Mouse (Mus musculus) midbrain, embryonic 13.5 days (tissue): ENCODE results near the gene Specc1l. TPM values are rescaled to one million over a fixed set of nuclear protein-coding genes. Genes with fewer than 3 reads are reported as not detected.

Source experiments
- ATAC-seq: fragments of 200-750 bp; cut with Nextera tagmentation; 2 replicates; pipeline ENCODE4 v1.8.0; 2017; ENCODE audit warnings: mild to moderate bottlenecking, moderate TSS enrichment, moderate library complexity
- H3K27ac ChIP-seq: fragments of 300-500 bp; sonication (generic); 2 replicates; pipeline ENCODE4 v1.5.1; 2015; ENCODE audit warnings: inconsistent platforms, mild to moderate bottlenecking, moderate library complexity
- H3K27me3 ChIP-seq: fragments of 300-500 bp; sonication (generic); 2 replicates; pipeline ENCODE4 v1.6.1; 2015; ENCODE audit warnings: mild to moderate bottlenecking, inconsistent platforms
- H3K36me3 ChIP-seq: fragments of 300-500 bp; sonication (generic); 2 replicates; pipeline ENCODE4 v1.6.1; 2015; ENCODE audit warnings: mild to moderate bottlenecking, inconsistent platforms
- H3K4me1 ChIP-seq: fragments of 300-500 bp; sonication (generic); replicated peaks from 2 replicates; pipeline ENCODE4 v1.6.1; 2015; ENCODE audit warnings: inconsistent platforms
- H3K4me2 ChIP-seq: fragments of 300-500 bp; sonication (generic); replicated peaks from 2 replicates; pipeline ENCODE4 v1.6.1; 2015; ENCODE audit warnings: moderate library complexity, mild to moderate bottlenecking, inconsistent platforms
- H3K4me3 ChIP-seq: fragments of 300-500 bp; sonication (generic); replicated peaks from 2 replicates; pipeline ENCODE4 v1.5.1; 2015; ENCODE audit warnings: mild to moderate bottlenecking, inconsistent platforms
- H3K9ac ChIP-seq: fragments of 300-500 bp; sonication (generic); replicated peaks from 2 replicates; pipeline ENCODE4 v1.6.1; 2015; ENCODE audit warnings: mild to moderate bottlenecking, inconsistent platforms
- H3K9me3 ChIP-seq: fragments of 300-500 bp; sonication (generic); 2 replicates; pipeline ENCODE4 v1.6.1; 2016; ENCODE audit warnings: mild to moderate bottlenecking, inconsistent platforms
- WGBS: fragments of 180-500 bp; shearing (Covaris S2); methylation state at CpG from one replicate; pipeline ENCODE4 v1.1.7; 2015; 5-methylcytosine and 5-hydroxymethylcytosine counted together
- polyA plus RNA-seq: library from polyadenylated mRNA; unstranded; fragments of >200 nt; fragmentation: Nextera tagmentation; extraction: Ambion mirVana; gene quantifications from 2 replicates; pipeline ENCODE4 v1.2.1, GENCODE M21; 2015

Gene Specc1l
- polyA plus RNA-seq, 1 experiment from 2014 or later: 38.7 TPM

DNA sequence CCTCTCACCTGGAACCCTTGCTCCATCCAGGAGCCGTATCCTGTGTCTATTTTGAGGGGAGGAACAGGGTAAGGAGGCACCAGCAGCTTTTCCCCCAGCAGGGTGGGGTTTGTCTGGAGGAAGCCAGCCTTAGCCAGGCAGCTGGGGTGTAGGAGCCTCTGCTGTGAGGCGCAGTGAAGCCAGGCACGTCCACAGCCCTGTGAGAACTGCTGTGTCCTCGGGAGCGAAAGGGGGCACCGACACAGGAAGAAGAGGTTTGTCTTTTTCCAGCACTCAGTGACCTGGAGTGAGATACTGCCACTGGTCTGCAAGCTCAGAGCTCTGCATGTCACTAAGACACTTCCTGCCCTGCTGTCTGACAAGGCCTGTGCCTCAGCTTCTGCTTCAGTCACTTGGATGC lies 92.5 kb downstream of the Specc1l start:
- H3K9ac ChIP-seq: no peak overlapping the region
- peaks cover 66% of the 10 kb centered on the region for H3K36me3 ChIP-seq
- no peak overlapping the region for H3K4me2 ChIP-seq
- H3K4me3 ChIP-seq: no peak overlapping the region
- H3K9me3 ChIP-seq: no peaks in the 10 kb centered on the region
- peak overlapping the region; percentile 14; the same call in 1 of the 2 replicates for H3K27ac ChIP-seq
- 0 out of 2 replicates have a peak, but pooled peaks cover 2% of the 10 kb centered on the region for H3K4me1 ChIP-seq
- WGBS: 68% methylated on average over 6 of the region's 6 CpGs
- no peak for ATAC-seq
- no peaks in the 10 kb centered on the region for H3K27me3 ChIP-seq

DNA sequence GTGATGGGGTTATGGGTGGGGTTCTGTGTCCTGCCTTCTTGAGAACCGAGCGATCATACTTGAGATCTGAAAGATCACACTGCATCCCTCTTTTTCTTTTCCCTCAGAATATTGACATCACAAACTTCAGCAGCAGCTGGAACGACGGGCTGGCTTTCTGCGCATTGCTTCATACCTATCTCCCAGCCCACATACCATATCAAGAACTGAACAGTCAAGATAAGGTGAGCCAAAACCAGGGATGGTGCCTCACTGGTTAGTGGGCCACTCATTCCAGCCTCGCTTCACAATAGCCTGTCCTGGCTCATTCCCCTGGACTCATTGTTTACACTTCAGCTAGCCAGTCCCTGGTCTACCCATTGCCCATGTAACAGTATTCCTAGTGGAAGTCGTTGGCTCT lies 95.3 kb downstream of the Specc1l start:
- Histone ChIP-seq H3K27ac (no peak overlapping the region), H3K9me3 (no peaks in the 10 kb centered on the region), H3K36me3 (peaks cover 75% of the 10 kb centered on the region), H3K9ac (no peak overlapping the region), H3K4me2 (no peak overlapping the region), H3K4me3 (no peak overlapping the region), H3K27me3 (no peaks in the 10 kb centered on the region), H3K4me1 (0 out of 2 replicates have a peak, but pooled peaks cover 2% of the 10 kb centered on the region)
- WGBS: 98% methylated on average over 7 of the region's 7 CpGs
- no peak for ATAC-seq

DNA sequence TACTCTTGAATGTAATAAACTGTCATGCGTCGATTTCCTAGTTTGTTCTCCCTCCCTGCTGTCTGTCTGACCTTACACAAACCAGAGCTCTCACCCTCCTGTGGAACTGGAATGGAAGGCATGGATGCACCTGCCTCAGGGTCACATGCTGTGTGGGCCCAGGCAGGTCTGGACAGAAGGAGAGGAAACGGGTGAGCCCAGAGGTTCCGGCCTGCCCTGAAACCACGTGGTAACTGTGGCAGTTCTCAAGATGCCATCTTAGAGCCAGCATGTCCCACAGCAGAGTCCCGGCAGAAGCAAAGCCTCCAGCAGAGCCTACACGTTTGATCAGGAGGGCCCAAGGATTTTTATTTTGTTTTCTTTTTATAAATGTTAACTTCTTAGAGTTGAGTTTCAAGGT lies 100.5 kb downstream of the Specc1l start:
- Histone ChIP-seq H3K9ac (no peak overlapping the region), H3K4me3 (no peak overlapping the region), H3K4me2 (no peak overlapping the region), H3K27ac (no peak overlapping the region), H3K27me3 (peaks cover 17% of the 10 kb centered on the region), H3K9me3 (no peaks in the 10 kb centered on the region), H3K4me1 (peaks cover 9% of the 10 kb centered on the region; the same call in 1 of the 2 replicates), H3K36me3 (peaks cover 61% of the 10 kb centered on the region)
- ATAC-seq: no peak
- 84% methylated on average over 7 of the region's 7 CpGs for WGBS

DNA sequence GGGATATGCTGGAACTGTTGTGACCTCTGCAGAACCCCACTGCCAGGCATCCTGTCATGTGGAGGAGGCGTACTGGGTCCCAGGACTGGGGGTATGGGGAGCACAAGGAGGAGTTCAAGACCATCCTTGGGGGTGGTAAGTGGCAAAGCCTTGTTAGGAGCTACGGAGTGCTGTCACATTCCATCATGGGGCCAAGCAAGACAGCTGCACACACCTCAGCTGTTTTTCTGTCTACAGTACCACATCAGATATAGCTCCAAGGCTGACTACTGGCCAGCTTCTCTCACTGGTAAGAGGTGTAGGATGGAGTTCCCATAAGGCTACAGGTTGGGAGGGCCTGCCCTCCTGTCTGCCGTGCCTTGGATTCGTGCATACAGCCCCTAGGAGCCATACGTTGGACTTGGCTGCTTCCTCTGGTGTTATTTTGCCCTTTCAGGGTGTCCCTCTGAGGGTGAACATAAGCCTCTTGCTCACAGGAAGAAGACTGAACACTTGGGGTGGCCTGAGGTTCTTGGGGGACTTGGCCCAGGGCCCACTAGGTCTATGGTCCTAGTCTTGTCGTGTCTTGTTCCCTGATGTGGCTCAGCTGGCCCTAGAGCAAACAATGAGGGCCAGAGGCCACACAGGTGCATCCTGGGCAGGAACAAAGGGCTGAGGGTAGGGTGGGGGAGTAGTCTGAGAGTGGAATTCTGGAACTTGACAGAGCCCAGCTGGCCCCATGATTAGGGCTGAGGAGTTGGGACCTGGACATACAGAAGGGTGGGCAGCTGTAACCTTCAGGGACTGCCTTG lies 102.5 kb downstream of the Specc1l start:
- H3K27me3 ChIP-seq: peaks cover 37% of the 10 kb centered on the region
- ATAC-seq: 0 out of 2 replicates have a peak, but pooled peaks have one; percentile 10
- H3K4me3 ChIP-seq: no peak overlapping the region
- no peaks in the 10 kb centered on the region for H3K9me3 ChIP-seq
- H3K4me1 ChIP-seq: peaks cover 11% of the 10 kb centered on the region; the same call in 1 of the 2 replicates
- H3K9ac ChIP-seq: no peak overlapping the region
- H3K36me3 ChIP-seq: peaks cover 41% of the 10 kb centered on the region
- WGBS: 77% methylated on average over 6 of the region's 6 CpGs
- no peak overlapping the region for H3K4me2 ChIP-seq
- H3K27ac ChIP-seq: no peak overlapping the region

DNA sequence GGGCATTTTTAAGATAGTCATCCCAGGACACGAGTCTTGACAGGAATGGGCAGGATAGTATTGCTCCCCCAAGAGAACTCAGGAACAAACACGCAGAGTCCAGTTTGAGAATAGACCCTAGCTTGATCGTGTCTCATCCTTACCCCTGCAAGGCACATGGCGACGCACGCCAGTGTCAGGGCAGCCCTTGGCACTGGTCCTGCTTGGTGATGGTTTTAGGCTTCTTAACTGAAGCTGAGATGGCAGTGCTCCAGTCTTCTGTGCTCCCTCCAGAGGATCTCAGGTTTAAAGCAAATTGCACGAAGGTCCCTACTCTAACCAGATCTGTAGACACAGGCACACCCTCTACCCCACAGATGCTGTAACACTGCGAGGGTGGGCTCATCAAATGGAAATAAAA lies 103.9 kb downstream of the Specc1l start:
- Histone ChIP-seq H3K4me2 (no peak overlapping the region), H3K9me3 (no peaks in the 10 kb centered on the region), H3K4me3 (no peak overlapping the region), H3K27ac (no peak overlapping the region), H3K27me3 (peaks cover 42% of the 10 kb centered on the region), H3K9ac (no peak overlapping the region), H3K36me3 (peaks cover 27% of the 10 kb centered on the region), H3K4me1 (peaks cover 11% of the 10 kb centered on the region; the same call in 1 of the 2 replicates)
- WGBS: 82% methylated on average over 8 of the region's 8 CpGs
- ATAC-seq: no peak

DNA sequence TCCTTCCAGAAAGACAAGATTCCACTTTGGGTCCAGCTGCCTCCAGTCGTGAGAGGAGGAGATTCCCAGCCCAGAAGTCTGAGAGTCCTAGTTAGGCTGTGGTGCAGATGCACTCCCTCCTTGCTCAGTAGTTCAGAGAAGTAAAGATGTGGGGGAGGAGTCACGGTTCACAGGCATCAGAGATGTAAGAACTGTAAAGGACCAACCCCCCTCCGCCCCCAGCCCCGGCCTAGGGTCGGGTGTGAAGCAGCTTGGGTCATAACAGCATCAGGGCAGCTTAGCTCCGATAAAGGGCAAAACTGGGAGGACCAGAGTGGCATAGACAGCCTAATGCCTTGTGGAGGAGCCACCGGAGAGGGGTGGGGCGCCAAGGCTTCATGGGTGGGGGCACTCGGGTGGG lies 104.6 kb downstream of the Specc1l start:
- 9% methylated on average over 9 of the region's 9 CpGs for WGBS
- H3K27me3 ChIP-seq: peaks cover 42% of the 10 kb centered on the region
- no peaks in the 10 kb centered on the region for H3K9me3 ChIP-seq
- H3K36me3 ChIP-seq: peaks cover 20% of the 10 kb centered on the region
- H3K4me2 ChIP-seq: peak overlapping the region; percentile 52
- H3K4me3 ChIP-seq: peak overlapping the region; percentile 36
- H3K9ac ChIP-seq: peak overlapping the region; percentile 47
- H3K4me1 ChIP-seq: peaks cover 11% of the 10 kb centered on the region; the same call in 1 of the 2 replicates
- ATAC-seq: peak; percentile 63
- no peak overlapping the region for H3K27ac ChIP-seq

DNA sequence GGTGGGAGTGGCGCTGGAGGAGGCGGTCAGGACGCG lies 104.8 kb downstream of the Specc1l start, which contains the start of gene Adora2a:
TSS of gene Adora2a (plus strand) at position 6 of the 36 bp plus-strand sequence.
- peak within 1 kb of the TSS; percentile 47 for H3K9ac ChIP-seq
- 0% methylated on average over 4 of the region's 4 CpGs for WGBS
- peaks cover 42% of the 10 kb centered on the region for H3K27me3 ChIP-seq

DNA sequence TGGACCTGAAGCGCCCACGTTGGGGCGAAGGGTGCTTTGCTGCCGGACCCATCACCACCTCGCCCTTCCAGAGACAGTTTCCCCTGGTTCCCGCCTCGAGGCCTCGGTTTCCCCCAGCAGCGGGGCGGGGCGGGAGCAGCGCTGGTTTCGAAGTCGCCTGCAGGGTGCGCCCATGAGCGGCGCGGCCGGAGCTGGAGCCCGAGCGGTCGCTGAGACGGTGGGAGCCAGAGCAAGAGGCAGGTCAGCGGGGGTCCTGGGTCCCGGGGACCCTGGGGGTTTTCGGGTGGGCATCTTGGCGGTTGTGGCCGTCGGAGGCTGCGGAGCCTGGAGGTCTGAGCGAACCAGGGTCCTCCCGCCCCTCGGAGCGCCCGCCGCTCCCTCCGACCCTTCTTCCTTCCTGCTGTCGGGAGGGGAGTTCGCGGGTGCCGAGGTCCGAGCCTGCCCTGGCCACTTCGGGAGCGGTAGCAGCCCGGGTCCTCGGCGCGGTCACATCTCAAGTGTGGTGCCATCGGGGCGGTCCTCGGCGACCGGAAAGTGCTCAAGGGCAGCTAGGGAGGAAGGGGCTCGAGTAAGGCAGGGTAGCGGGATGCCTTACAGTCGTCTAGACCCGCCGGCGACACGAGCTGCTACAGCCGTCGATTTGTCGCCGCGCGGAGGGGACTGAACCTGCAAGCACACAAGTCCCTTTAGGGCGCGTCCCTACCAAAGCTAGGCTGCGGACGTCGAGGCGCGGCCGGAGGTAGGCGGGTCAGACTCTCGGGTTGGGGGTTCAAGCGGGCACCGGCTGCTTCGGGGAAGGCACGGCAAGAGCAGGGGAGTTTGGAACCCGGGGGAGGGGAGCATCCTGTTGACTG lies 105.3 kb downstream of the Specc1l start:
- under 1% methylated on average over 75 of the region's 81 CpGs for WGBS
- ATAC-seq: peak; percentile 71
- Histone ChIP-seq H3K9me3 (no peaks in the 10 kb centered on the region), H3K4me2 (peak overlapping the region; percentile 52), H3K9ac (peak overlapping the region; percentile 47), H3K4me3 (peak overlapping the region; percentile 36), H3K36me3 (peaks cover 14% of the 10 kb centered on the region), H3K27me3 (peaks cover 42% of the 10 kb centered on the region), H3K4me1 (peaks cover 11% of the 10 kb centered on the region; the same call in 1 of the 2 replicates), H3K27ac (no peak overlapping the region)

More for the DNA sequence above, 104.8 kb downstream of the Specc1l start, which contains the start of gene Adora2a:
- H3K27ac ChIP-seq: no peak within 1 kb of the TSS
- H3K4me3 ChIP-seq: peak within 1 kb of the TSS; percentile 36
- H3K4me1 ChIP-seq: peaks cover 11% of the 10 kb centered on the region; the same call in 1 of the 2 replicates
- no peak for ATAC-seq
- no peaks in the 10 kb centered on the region for H3K9me3 ChIP-seq
- peak within 1 kb of the TSS; percentile 52 for H3K4me2 ChIP-seq
- peaks cover 18% of the 10 kb centered on the region for H3K36me3 ChIP-seq

DNA sequence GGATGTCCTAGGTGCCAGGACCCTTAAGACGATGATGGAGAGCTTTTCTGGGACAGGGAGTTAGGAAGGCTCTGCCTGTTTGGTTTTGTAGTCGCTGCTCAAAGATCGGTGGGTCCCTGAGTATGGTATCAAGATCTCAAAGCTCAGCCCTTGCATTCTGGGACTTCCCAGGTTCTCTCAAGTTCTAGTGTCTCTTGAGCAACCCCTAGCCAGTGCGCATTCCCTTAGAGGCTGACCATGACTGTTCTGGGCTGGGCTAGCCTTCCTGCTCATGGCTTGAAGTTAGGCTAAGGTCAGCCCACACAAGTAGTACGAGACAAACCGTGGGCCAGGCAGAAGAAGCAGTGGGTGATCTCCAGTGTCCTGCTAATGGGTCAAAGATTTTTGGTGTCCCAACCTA lies 106.3 kb downstream of the Specc1l start:
- Histone ChIP-seq H3K4me3 (no peak overlapping the region), H3K9me3 (no peaks in the 10 kb centered on the region), H3K27me3 (peaks cover 42% of the 10 kb centered on the region), H3K4me2 (peak overlapping the region; percentile 52; the same call in 1 of the 2 replicates), H3K27ac (no peak overlapping the region), H3K4me1 (peaks cover 11% of the 10 kb centered on the region; the same call in 1 of the 2 replicates), H3K9ac (no peak overlapping the region), H3K36me3 (0 out of 2 replicates have a peak, but pooled peaks cover 3% of the 10 kb centered on the region)
- no peak for ATAC-seq
- WGBS: 84% methylated on average over 6 of the region's 6 CpGs

DNA sequence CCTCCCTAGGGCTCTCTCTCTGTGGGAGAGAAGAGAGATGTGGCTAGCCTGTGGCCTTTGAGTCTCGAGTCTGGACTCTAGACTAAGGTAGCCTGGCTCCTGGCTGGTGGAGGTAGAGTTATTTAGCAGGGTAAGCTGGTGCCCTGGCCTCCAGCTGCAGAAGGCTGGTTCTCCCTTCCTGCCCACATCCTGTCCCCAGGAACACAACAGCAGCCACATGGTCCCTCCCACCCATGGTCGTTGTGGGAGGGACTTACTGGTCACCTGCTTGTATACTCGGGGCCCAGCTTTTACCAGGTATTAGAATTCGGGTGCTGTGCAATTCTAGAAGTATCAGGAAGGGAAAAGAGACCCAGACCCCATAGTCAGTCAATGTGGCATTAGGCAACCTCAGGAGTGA lies 108.4 kb downstream of the Specc1l start:
- Histone ChIP-seq H3K4me1 (peaks cover 11% of the 10 kb centered on the region; the same call in 1 of the 2 replicates), H3K4me3 (no peak overlapping the region), H3K36me3 (no peaks in the 10 kb centered on the region), H3K9ac (no peak overlapping the region), H3K4me2 (no peak overlapping the region), H3K27me3 (peaks cover 42% of the 10 kb centered on the region), H3K9me3 (no peaks in the 10 kb centered on the region), H3K27ac (no peak overlapping the region)
- no peak for ATAC-seq
- 70% methylated on average over 4 of the region's 4 CpGs for WGBS

DNA sequence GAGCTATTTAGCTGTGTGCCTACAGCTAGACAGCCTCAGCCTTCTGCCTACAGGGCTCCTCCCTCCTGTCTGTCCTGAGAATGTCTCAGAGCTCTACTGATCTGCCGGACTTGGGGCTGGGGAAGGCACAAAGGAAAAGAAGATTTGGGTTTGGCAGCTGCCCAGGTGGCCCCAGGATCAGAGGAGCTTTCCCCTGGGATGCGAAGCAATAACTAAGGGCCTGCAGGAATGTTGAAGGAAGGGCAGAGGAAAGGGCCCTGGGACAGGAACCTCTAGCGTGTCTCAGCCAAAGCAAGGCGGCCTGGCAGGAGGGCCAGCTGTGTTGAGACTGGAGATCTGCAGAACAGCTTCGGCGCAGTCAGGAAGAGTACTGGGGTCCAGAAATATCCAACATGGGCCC lies 111.1 kb downstream of the Specc1l start:
- H3K27me3 ChIP-seq: peaks cover 19% of the 10 kb centered on the region
- no peaks in the 10 kb centered on the region for H3K9me3 ChIP-seq
- H3K27ac ChIP-seq: no peak overlapping the region
- no peak overlapping the region for H3K9ac ChIP-seq
- ATAC-seq: no peak; the same call in 1 of the 2 replicates
- H3K4me2 ChIP-seq: no peak overlapping the region
- no peaks in the 10 kb centered on the region for H3K4me1 ChIP-seq
- no peaks in the 10 kb centered on the region for H3K36me3 ChIP-seq
- WGBS: 53% methylated on average over 6 of the region's 6 CpGs
- H3K4me3 ChIP-seq: no peak overlapping the region

DNA sequence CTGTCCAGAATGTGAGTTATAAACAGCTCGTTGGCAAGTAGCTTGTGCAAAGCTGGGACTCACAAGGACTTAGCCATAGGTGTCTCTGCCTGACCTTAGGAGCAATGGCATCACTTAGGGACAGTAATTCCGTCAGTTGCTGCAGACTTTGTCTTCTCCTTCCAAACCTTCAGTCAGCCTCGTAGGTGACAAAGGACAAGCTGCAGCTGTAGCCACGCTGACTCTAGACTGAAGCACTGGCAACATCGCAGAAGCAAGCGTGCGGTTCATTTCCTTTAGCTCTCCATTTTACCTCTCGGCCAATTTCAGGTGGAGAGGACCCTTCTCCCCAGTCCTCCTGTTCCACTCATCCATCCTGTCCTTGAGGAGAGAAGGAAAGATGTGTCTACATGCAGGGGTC lies 112.1 kb downstream of the Specc1l start:
- H3K9ac ChIP-seq: no peak overlapping the region
- ATAC-seq: no peak
- no peak overlapping the region for H3K27ac ChIP-seq
- no peaks in the 10 kb centered on the region for H3K36me3 ChIP-seq
- no peak overlapping the region for H3K4me3 ChIP-seq
- peaks cover 8% of the 10 kb centered on the region for H3K27me3 ChIP-seq
- 89% methylated on average over 8 of the region's 8 CpGs for WGBS
- H3K9me3 ChIP-seq: no peaks in the 10 kb centered on the region
- H3K4me1 ChIP-seq: no peaks in the 10 kb centered on the region
- no peak overlapping the region for H3K4me2 ChIP-seq
